Mouse (Mus musculus): ENCODE data around the gene Lrrc63. TPM values are rescaled to one million over a fixed set of nuclear protein-coding genes. Genes with fewer than 3 reads are reported as not detected.

The Lrrc63 gene
- not detected for total RNA-seq (2021)
- long read RNA-seq, experiment 1, result 0 reads
- long read RNA-seq, experiment 2, result 0 reads

DNA sequence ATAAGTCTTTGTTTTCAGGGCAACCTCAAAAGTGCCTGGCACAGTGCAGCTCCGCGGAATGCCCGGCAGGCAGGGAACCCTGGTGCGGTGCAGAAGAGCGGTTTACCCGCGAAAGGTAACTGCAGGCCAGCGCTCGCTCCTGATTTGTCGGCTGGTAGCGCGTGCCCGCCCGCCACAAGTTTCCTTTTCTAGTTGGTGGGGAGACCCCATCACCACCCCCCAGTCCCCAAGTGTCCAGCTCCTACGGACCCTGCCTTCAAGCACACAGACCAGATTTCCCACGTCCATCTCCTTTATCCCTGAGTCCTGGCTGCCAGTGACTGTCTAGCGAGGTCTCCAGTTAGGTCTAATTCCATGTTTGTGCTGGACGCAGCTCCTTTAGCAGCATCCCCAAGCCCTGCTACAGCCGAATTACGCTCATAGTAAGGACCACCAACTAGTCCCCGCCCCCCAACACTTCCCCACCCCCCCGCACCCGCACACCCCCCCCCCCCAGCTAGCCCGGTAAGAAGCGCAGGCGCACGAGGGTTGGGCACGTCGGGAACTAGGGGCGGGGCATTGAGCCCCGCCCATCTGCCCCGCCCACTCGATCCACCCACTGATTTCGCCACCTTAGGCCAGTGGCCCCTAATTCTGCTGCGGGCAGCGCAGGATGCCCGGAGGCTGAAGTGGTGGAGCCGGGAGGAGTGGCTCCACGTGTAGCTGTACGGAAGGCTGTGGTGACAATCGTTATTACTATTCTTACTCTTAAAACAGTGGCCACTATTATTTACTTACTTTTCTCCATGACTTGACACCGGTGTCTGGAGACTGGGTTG, at the start of gene Lrrc63, which contains the start of gene Lcp1:
TSS of gene Lrrc63 (minus strand) at position 381 of the 818 bp plus-strand sequence.
TSS of gene Lcp1 (plus strand) at position 601 of the 818 bp plus-strand sequence.
- peak; percentile 34 for TF ChIP-seq CTCF (conservative IDR thresholded peaks at IDR 0.05)
- H3K27ac ChIP-seq, result peak within 1 kb of the TSS; percentile 74
- H3K4me3 ChIP-seq, result peak within 1 kb of the TSS; percentile 70
- peak; percentile 38 to 62 for DNase-seq (ENCODE audit: low spot score in 2 of 2)

GRCm38 (mm10) chr14:75179255-75179963, 48.7 kb upstream of the Lrrc63 start:
- H3K27ac ChIP-seq, result no peak overlapping the region
- H3K4me3 ChIP-seq, result no peak overlapping the region; the same call in 1 of the 2 replicates
- DNase-seq (ENCODE audit: low spot score in 2 of 2), result no peak
- no peak for TF ChIP-seq CTCF (conservative IDR thresholded peaks at IDR 0.05)

- no peak overlapping the region for H3K27ac ChIP-seq
- no peak overlapping the region; the same call in 1 of the 2 replicates for H3K4me3 ChIP-seq
- no peak for TF ChIP-seq CTCF (conservative IDR thresholded peaks at IDR 0.05)
- no peak for DNase-seq (ENCODE audit: low spot score in 2 of 2)
Observed at GRCm38 (mm10) chr14:75178801-75179211, 48.1 kb upstream of the Lrrc63 start.

DNA sequence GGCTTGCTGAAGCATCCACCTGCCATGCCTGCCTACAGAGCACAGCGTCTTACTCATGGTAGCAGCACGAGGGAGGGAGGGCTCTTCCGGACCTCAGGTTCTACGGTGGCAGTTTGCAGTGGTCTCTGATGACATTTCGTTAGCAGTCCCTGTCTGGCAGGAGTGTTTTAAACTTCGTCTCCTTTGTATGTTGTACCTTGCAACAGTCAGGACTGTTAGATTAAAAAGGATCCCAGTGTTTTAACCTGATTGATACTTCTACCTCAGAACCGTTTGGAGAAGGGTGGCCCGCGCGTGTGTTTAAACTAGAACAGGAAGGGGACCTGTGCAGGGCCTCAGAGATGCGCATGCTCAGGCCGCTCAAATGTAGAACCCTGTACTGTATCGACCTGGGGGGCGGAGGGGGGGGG, 47.7 kb upstream of the Lrrc63 start:
- Histone ChIP-seq H3K4me3 (no peak overlapping the region; the same call in 1 of the 2 replicates), H3K27ac (no peak overlapping the region)
- no peak for TF ChIP-seq CTCF (conservative IDR thresholded peaks at IDR 0.05)
- DNase-seq (ENCODE audit: low spot score in 2 of 2), result no peak

DNA sequence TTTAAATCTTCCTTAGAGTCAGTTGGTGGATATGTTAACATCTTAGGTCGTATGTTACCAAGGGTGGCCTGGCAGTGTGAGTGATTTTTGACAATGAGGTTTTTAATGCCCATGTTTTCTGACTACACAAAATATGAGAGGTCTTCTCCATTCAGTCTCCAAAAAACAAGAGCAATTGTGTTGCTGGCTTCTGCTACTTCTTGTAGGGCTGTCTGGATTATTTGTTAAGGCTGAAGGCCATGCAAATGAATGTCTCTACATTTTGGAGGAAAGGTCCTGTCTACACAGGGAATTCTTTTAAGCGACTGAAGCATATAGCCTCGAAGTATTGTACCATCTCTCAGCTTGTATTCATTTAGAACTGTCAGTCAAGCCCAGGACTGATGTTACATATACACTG, 46.7 kb upstream of the Lrrc63 start:
- no peak overlapping the region for H3K27ac ChIP-seq
- no peak for TF ChIP-seq CTCF (conservative IDR thresholded peaks at IDR 0.05)
- H3K4me3 ChIP-seq, result no peak overlapping the region
- no peak for DNase-seq (ENCODE audit: low spot score in 2 of 2)

DNA sequence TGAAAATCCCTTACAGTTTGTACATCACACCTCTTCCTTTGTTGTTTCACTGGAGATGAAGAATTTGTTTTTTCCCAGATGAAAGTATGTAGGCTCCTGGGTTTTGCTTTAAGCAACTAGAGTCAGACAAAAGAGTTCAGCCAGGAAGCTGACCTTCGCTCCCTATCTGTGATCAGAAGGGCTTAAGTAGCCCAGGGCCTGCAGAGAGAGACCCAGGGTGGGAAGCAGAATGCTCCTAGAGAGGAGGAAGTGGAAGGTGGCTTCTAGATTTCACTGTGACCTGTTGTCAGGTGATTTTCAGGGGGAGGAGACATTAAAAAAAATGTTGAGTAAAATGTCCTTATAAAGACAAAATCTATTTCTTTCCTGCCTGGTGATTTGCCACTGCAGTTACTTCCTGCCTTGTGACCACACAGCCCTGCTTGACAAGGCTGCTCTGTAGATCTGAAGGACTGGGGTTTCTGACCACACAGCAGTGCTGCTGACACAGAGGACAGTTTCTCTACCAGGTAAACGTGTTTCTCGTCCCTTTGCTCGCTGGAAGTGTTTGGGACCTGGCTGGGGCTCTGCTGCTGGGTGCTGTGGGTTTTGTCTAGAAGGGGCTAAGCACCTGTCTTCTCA, 45.9 kb upstream of the Lrrc63 start:
- TF ChIP-seq CTCF (conservative IDR thresholded peaks at IDR 0.05), result no peak
- H3K27ac ChIP-seq, result no peak overlapping the region

DNA sequence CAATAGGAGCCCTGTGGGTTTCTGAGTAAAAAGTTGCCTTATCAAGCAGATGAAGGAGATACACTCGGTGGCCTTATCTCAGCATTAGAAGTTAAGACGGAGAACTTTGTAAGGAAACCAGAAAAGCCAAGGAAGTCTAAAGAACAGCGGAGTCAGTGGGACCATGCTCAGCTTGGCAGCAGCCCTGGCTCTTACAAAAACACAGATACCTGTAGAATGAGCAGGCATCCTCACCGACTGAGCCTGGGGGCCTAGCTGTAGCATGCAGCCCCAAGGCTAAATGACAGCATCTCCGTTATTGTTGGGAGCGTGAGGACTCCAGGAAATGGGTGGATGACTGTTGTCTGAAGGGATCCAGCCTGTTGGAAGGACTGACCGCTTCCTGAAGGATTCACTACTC, 45.1 kb upstream of the Lrrc63 start:
- DNase-seq (ENCODE audit: low spot score in 2 of 2), result no peak
- no peak for TF ChIP-seq CTCF (conservative IDR thresholded peaks at IDR 0.05)
- Histone ChIP-seq H3K27ac (no peak overlapping the region; the same call in 1 of the 2 replicates), H3K4me3 (no peak overlapping the region)

More for the DNA sequence above, 45.9 kb upstream of the Lrrc63 start:
- no peak overlapping the region for H3K4me3 ChIP-seq
- no peak for DNase-seq (ENCODE audit: low spot score in 2 of 2)

DNA sequence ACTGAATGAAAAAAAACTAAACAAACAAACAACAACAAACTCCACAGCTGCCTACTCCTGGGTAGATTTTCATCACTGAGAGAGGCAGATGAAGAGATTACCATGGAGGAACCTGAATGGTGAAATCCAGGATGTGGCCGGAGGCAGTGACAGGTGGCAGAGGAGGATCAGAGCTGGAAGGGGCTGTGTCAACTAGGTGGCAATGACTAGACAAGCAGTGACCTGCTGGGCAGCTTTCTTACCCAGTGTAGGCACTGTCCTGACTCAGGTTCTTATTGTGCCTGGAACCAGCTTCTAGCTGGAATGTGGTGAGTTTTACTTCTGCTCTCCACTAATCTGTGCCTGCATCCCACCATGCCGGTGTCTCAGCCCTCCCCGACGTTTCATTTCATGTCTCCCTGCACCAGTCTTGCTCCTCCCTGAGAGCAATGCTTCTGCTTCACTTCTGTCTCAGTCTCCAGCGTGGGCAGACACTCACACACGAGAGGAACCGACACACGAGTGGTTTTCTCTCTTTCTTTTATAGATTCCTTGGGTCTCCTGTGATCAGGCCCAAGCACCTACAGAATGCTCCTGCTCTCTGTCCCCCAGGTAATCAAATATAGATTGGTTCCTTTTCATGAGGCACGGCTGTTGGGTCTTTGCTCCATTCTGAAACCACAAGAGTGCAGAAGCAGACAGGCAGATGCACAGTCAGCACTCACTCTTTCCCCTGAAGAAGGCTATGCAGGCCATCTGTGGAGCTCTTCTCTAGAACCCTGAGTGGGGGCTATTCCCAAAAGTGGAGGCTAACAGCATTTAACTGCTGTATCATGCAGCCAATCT, 44.3 kb upstream of the Lrrc63 start:
- H3K4me3 ChIP-seq, result no peak overlapping the region
- no peak for TF ChIP-seq CTCF (conservative IDR thresholded peaks at IDR 0.05)
- no peak overlapping the region; the same call in 1 of the 2 replicates for H3K27ac ChIP-seq
- no peak for DNase-seq (ENCODE audit: low spot score in 2 of 2)

- TF ChIP-seq CTCF (conservative IDR thresholded peaks at IDR 0.05), result no peak
- no peak overlapping the region for H3K4me3 ChIP-seq
- no peak for DNase-seq (ENCODE audit: low spot score in 2 of 2)
- no peak overlapping the region for H3K27ac ChIP-seq
Observed at GRCm38 (mm10) chr14:75174296-75174695, 43.6 kb upstream of the Lrrc63 start.

GRCm38 (mm10) chr14:75170546-75170945, 39.9 kb upstream of the Lrrc63 start:
- Histone ChIP-seq H3K4me3 (no peak overlapping the region), H3K27ac (0 out of 2 replicates have a peak overlapping the region, but pooled peaks have one; percentile 32)
- DNase-seq (ENCODE audit: low spot score in 2 of 2), result no peak
- no peak for TF ChIP-seq CTCF (conservative IDR thresholded peaks at IDR 0.05)

- no peak overlapping the region for H3K27ac ChIP-seq
- no peak for DNase-seq (ENCODE audit: low spot score in 2 of 2)
- no peak for TF ChIP-seq CTCF (conservative IDR thresholded peaks at IDR 0.05)
- no peak overlapping the region for H3K4me3 ChIP-seq
Observed at GRCm38 (mm10) chr14:75168501-75168900, 37.8 kb upstream of the Lrrc63 start.

- no peak for DNase-seq (ENCODE audit: low spot score in 2 of 2)
- no peak for TF ChIP-seq CTCF (conservative IDR thresholded peaks at IDR 0.05)
- no peak overlapping the region for H3K4me3 ChIP-seq
- H3K27ac ChIP-seq, result no peak overlapping the region
Observed at GRCm38 (mm10) chr14:75165574-75166131, 35.0 kb upstream of the Lrrc63 start.
